Mouse (Mus musculus) effector memory CD4-positive, alpha-beta T cell, adult 5 months (primary cell): Measurements from ENCODE around the gene Slc25a13. TPM values are rescaled to one million over a fixed set of nuclear protein-coding genes. Genes with fewer than 3 reads are reported as not detected.

Experiments
- polyA plus RNA-seq: library from polyadenylated mRNA; unstranded; fragments of 100-300 nt; shearing (Covaris generic); gene quantifications from one replicate; pipeline ENCODE4 v1.2.1, GENCODE M21; 2017

Gene Slc25a13
- 7.3 TPM for polyA plus RNA-seq

DNA sequence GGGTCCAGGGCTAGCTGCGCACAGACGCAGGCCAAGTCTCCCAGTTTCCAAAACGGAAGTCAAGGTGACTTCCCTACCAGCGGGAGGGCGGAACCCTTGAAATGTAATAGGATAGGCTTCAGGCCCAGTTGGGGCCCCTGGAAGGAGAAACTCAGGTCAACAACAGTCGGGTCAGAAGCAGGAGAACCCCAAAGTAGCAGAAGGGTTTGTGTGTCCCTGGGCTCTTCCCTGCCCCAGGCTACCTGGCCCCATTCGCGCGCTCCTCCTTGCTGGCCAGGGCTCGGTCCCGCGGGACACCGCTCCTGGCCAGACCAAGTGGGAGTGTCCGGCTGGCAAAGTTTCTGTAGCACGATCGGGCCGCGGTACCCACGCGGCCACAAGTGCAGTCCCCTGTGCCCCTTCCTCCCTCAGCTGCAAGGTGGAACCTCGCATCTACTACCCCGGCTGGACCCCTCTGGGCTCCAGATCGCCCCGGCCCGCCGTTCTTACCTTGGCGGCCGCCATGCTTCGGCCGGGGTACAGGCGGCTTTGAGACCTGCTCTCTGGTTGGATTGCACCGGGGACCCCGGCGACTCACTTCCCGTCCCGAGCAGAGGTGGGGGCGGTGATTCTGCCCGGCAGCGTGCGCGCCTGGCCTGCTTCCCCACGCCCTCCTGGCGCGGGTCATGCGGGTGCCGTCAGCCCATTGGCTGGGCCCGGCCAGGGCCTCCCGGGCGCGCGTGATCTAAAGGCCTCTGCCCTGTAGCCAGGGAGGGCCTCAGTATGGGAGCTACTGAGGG is at the start of gene Slc25a13:
Gene Slc25a13, minus strand, starts transcription at position 667 of the 779 bp plus-strand sequence.

